Mouse (Mus musculus) cerebellum, postnatal 25 days (tissue): ENCODE measurements around the gene Dnm3.

Source experiments
- DNase-seq, 2 experiments: peaks; one replicate each; pipeline ENCODE4 v3.0.0; 2021; ENCODE audit warnings: mixed read lengths in 2 of 2

Gene Dnm3

DNA sequence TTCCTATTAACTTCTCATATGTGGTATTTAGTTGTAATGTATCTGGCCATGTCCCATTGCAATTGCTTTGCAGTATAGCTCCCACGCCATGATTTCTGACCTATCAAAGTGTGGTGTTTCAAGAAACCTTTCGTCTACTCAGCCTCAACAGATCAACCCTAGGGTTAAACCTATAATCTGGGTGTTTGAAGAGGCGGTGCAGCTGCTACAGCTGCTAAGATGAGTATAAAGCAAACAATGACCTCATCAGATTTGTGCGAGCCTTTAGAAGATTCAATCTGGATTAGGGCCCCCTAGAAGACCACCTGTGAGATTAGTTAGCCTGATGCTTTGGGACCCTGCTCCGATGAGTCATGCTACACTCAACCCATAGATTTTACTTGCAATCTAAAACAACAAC lies 321.0 kb downstream of the Dnm3 start:
- DNase-seq = no peak

GRCm38 (mm10) chr1:162155546-162155945 lies 322.3 kb downstream of the Dnm3 start:
- DNase-seq = no peak

DNA sequence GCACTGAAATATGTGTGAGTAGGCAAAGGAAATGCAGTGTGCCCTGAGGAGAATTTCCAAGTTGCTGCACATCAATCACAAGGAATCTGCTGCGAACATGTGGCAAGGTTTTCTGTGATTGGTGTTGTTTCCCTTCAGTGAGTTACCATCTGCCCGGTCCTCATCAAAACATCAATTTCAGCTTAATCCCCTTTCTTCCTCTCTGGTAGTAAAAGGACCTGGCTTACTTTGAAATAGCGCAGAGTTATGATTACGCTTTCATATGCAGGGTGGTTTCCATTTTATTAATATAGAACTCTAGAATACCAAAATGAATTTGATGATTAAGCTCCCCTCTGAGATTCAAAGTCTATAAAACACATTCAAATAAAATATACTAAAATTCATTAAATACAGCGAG lies 324.7 kb downstream of the Dnm3 start:
- no peak for DNase-seq

GRCm38 (mm10) chr1:162149730-162150129 lies 328.1 kb downstream of the Dnm3 start:
- DNase-seq = no peak

DNA sequence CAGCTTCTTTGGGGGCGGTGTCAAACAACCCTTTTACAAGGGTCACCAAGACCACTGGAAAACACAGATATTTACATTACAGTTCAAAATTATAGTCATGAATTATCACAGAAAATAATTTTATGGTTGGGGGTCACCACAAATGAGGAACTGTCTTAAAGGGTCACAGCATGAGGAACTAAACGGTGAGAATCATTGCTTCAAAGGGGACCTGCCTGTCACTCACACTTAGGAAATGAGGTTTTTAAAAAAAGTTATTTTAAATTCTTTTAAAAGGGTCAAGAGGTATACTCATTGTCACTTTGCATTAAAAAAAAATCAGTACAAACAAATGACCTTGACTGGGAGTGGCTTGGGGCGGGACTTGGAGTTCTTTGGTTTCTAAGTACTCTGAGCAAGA lies 330.3 kb downstream of the Dnm3 start:
- DNase-seq = no peak

GRCm38 (mm10) chr1:162145748-162146147 lies 332.1 kb downstream of the Dnm3 start:
- DNase-seq = no peak

DNA sequence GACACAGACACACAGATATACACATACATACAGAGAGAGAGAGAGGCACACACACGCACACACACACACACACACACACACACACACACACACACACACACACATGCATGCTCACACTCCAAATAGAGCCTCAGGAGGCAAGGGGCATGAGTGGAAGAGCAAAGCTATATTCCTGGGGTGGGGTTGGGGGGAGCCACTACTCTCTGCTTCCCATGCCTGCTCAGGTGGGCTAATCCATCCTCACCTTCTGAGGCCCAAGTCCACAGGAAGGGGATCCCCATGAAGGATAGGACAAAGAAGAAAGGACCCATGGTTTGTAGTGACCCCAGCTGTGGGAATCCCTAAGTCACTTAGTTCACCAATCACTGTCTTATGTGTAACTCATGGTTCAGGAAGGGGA lies 332.8 kb downstream of the Dnm3 start:
- DNase-seq = no peak

DNA sequence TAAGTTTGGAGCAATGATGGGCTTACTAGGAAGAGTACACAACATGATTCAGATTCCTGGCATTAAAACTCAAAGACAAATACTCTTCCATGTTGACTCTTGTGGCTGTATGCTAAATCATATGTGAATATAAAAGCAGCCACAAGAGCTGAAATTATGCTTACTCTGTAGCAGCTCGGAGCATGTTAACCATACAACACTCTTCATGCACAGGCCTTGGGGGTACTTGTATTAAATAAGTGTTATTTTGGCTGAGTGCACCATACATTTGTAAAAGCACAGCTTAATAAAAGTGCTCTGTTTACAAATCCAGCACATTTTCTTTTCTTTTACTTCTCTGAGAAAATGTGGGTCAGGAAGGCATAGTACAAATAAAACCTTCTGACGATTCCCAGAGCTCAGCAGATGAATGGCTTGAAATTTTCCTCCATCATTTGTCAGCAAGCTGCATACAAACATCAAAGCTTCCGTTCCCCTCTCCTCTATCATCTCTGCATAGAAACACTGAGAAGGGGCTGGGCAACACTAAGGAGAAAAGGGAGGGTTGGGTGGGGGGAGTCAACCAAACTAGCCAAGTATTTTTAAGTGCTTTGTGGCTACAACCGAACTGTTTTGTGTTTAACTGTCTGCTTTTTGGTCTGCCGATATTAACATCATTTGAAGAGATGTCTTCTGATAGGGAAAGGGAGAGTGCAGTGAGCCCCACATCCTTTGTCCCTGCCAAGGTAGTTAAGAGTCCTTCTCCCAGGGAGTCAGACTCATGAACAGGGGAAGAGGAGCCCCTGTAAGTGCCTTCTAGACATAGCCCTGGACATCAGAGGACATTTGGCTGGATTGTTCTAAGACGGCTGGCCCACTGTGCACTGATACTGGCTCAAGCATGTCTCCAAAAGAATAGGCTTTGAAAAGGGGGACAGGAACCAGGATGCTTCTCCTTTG lies 333.6 kb downstream of the Dnm3 start:
- no peak for DNase-seq

DNA sequence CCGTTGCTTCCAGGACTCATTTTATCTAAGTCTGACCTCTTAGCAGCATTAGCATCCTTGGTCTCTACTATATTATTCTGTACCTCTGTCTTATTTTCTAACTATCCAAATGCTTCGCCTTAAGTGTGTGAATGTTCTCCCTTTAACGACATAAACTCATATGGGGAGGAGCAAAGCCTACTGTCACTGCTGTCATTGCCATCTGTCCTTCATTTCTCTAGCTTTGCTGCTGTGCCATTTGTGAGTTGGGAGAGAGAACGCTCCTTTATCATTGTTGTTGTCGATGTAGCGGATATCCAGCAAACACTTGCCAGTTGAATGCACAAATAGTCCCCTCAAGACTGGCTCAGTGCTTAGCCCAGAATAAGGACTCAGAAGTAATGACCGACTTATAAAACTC lies 335.5 kb downstream of the Dnm3 start:
- no peak for DNase-seq

DNA sequence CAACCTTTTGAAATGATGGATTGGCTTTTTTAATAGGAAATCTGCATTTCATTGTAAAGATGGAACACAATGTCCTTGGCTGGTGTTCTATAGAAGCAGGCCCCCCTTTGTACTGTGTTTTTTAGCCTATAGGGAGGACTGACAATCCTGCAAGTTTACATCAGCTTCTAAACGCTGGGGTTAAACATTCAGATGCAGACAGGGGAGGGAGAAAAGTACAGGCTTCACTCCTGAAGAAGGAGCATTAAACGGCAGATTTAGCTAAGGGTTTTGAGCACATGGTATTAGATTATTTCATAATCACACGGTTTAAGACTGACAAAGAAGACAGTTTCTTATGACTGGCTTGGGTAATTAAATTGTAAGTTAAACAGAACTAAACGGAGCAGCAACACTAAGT lies 341.5 kb downstream of the Dnm3 start:
- DNase-seq = no peak

DNA sequence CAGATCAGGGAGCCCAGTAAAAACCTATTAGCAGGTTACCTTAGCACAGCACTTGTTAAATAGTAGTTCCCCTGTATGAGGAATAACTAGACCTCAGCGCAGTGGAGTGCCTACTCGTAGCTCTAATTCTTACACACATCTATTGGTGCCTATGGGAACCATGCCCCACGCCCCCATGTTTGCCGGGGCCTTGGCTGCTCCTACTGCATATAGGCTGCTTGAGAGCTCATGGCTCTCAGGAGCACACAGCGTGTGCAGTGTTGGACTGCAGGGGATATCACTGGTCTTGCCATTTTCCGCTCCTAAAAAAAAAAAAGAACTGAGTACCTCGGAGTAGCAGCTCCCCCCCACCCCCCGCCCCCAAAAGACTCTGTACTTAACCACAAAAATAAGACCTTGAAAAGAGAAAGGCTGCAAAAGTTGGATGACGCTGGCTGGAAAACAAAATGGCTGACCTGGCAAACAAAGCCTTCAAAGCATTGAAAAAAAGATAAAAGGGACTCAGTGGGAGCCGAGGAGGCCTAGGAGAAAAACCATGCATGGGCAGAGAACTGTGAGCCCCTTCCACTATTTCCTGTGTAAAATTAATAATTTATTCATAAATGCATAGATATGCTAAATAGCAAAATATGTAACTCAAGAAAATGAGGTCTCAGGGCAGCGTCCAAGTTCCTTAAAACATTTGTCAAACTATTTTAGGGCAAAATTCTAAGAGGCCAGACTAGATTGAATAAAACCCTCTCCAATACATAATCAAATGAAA lies 342.2 kb downstream of the Dnm3 start:
- DNase-seq = no peak

DNA sequence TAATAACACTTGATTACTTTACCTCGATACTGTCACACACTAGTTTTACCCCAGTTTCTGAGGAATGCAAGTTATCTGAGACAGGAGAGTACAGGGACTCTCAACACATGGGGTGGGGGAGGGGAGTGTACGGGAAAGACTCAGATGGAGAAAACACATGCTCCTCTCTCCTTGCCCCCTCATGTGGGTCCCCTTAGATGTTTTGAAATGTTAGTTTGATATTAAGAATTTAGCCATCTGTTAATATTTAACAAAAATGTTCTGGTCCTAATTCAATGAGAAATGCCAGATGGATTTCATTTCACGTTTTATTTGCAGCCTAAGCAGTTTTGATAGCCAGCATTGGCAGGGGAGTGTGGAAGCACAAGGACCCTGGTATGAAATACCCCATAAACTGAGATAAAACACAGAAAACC lies 343.2 kb downstream of the Dnm3 start:
- peak in 1 of 2 experiments; percentile 9 for DNase-seq

DNA sequence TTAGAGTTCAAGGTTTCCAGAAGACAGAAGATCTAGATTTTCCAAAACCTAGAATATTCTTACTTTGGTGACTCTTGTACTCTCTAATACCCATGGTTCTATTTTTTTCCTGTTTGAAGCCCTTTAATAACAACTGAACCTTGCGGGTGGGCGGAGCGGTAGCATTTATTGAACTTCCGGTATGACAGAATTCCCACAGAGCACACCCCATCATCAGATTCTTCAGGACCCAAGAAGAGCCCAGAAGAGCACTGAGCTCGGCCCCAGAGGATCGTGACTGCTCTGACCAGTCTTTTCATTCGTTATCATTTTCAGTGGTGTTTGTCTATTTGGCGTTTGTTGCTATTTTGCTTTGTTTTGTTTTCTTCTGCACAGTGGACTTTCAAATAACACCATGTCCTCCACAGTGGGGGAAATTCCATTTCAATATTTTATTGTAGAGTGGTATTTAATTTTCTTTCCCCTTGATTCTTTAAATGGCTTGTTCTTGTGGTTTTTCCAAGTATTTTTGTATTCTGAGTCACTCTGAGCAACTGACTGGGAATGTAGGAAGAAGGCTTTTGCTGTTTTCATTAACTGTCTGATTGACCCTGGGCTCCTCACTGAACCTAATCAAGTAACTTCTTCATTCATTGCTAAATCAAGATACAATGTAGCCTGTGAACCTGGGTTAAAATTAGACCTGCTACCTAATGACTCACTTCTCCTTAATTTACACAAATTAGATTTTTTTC lies 344.8 kb downstream of the Dnm3 start:
- DNase-seq = no peak

GRCm38 (mm10) chr1:162126856-162127792 lies 350.7 kb downstream of the Dnm3 start:
- DNase-seq = no peak

DNA sequence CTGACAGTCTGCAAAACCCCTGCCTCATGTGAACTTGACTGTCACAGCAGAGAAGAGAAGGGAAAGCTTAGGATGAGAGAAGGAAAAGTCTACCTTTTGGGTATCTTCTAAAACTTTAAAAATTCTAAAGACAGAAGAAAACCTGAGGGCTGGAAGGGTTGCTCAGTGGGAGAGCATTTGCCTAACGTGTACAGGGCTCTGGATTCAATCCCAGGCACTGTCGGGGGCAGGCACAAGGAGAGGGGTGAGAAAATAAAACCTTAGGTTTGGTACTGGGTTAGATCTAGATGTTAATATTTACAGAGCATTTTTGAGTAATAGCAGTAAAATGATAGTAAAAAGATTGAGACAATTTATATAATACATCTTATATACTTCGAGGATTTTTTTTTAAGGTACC lies 353.4 kb downstream of the Dnm3 start:
- DNase-seq = peak; percentile 38 to 67

GRCm38 (mm10) chr1:162121441-162122200 lies 356.2 kb downstream of the Dnm3 start:
- no peak for DNase-seq

DNA sequence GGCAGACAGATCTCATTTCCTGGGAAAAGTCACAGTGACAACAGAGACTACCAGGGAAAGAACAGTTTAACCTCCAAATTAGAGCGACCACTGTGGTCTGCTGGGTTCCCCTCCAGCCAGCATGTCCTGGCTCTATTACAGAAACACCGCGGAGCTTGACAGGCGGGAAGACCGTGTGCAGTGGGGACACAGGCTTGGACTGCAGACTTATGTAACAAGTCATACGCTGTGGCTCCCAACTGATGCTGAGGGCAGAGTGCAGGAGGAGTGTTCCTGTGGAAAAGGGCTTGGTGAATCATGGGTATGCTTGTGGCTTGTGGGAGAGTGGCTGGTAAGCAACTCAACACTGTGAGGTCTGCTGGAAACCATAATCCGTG lies 368.4 kb downstream of the Dnm3 start:
- peak; percentile 61 to 67 for DNase-seq

GRCm38 (mm10) chr1:162108726-162109436 lies 369.0 kb downstream of the Dnm3 start:
- no peak for DNase-seq

- DNase-seq = no peak
Observed at GRCm38 (mm10) chr1:162108181-162108671, 369.6 kb downstream of the Dnm3 start.

- DNase-seq = no peak
Observed at GRCm38 (mm10) chr1:162107011-162107606, 370.7 kb downstream of the Dnm3 start.
